Mouse (Mus musculus) E14TG2a.4 (cell line): Measurements from ENCODE around the gene Gm3095.
"Not testable (repeated sequence)": the region's sequence is repeated elsewhere in the genome, so short reads cannot be mapped to it uniquely, and the experiment has no call there.

Experiments used
- CTCF ChIP-seq: conservative IDR thresholded peaks from 2 replicates; pipeline ENCODE4 v1.5.1; 2014; ENCODE audit warnings: low read length
- NANOG ChIP-seq: IDR thresholded peaks from 2 replicates; pipeline ENCODE4 v1.6.1; 2014; ENCODE audit warnings: borderline replicate concordance, low read length, mixed read lengths
- POU5F1 ChIP-seq: IDR thresholded peaks from 2 replicates; pipeline ENCODE4 v1.6.1; 2014; ENCODE audit warnings: low read length, borderline replicate concordance

DNA sequence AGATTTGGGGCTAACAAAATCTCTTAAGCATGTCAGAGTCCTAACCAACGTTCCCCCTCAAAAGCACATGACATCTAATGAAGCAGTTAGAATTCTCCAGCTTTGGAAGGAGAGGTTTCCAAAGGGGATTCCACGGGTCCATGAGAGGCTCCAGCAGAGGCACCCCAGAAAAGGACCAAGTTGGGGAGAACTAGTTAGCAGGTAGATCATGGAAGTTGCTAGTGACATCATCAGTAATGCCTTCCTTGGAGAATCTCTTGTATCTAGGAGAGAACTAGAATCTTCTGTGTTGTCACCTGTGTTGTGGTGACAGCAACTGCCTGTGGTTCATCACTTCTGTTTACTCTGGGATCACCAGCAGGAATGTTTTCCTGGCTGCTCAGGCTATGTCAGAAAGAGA lies 31.9 kb upstream of the Gm3095 start, which contains the start of gene Gm3029:
- not testable (repeated sequence) for TF ChIP-seq CTCF, NANOG, POU5F1
